Mouse (Mus musculus): ENCODE measurements around the gene Atxn7l1. TPM values are rescaled to one million over a fixed set of nuclear protein-coding genes. Genes with fewer than 3 reads are reported as not detected.
A peak's percentile ranks its signal among the peaks of the same experiment; 100 is the strongest.

Gene Atxn7l1
- polyA plus RNA-seq, 1 experiment, result 17.3 TPM

DNA sequence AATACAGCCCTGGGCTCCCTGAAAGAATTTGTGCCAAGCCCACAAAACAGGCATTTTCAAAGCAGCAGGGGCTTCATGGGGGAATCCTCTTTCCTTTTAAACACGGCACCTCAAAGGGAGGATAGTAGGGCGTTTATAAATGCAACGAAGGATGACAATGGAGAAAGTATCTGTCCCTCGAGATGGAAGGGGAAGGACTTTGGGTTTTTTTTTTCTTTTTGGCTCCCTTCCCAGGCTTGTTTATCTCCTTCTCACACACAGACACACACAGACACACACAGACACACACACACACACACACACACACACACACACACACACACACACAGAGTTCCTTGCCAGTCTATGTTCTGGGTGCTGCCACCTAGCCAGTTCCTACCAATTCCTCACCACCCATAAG, 189.8 kb downstream of the Atxn7l1 start:
- no peak for DNase-seq (ENCODE audit: low read depth, low spot score)
- WGBS, result 58% methylated on average over 4 of the region's 4 CpGs

GRCm38 (mm10) chr12:33338170-33338569, 190.7 kb downstream of the Atxn7l1 start:
- no peak for DNase-seq (ENCODE audit: low read depth, low spot score)

DNA sequence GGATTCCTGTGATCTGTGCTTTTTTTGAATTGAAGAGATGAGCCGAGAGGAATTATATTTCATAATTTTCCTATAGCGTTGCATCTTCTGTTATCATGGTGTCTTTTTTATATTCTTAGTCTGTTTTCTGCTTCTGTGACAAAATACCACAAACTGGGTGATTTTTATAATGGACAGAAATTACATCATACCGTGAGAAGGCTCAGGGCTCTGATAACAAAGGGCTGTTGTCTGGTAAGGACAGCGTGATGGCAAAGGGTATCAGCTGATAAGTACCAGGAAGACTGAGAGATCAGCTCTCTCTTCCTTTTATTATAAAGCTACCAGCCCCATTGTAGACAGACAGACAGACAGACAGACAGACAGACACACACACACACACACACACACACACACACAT, 192.3 kb downstream of the Atxn7l1 start:
- 78% methylated on average over 4 of the region's 4 CpGs for WGBS
- DNase-seq (ENCODE audit: low read depth, low spot score), result no peak

More at GRCm38 (mm10) chr12:33338170-33338569, 190.7 kb downstream of the Atxn7l1 start:
- 60% methylated on average over 5 of the region's 5 CpGs for WGBS

GRCm38 (mm10) chr12:33340698-33341097, 193.2 kb downstream of the Atxn7l1 start:
- no peak for DNase-seq (ENCODE audit: low read depth, low spot score)
- 88% methylated on average over 6 of the region's 6 CpGs for WGBS

- 48% methylated on average over 17 of the region's 17 CpGs for WGBS
- no peak for DNase-seq (ENCODE audit: low read depth, low spot score)
Measured at GRCm38 (mm10) chr12:33341351-33341892, 193.9 kb downstream of the Atxn7l1 start.

DNA sequence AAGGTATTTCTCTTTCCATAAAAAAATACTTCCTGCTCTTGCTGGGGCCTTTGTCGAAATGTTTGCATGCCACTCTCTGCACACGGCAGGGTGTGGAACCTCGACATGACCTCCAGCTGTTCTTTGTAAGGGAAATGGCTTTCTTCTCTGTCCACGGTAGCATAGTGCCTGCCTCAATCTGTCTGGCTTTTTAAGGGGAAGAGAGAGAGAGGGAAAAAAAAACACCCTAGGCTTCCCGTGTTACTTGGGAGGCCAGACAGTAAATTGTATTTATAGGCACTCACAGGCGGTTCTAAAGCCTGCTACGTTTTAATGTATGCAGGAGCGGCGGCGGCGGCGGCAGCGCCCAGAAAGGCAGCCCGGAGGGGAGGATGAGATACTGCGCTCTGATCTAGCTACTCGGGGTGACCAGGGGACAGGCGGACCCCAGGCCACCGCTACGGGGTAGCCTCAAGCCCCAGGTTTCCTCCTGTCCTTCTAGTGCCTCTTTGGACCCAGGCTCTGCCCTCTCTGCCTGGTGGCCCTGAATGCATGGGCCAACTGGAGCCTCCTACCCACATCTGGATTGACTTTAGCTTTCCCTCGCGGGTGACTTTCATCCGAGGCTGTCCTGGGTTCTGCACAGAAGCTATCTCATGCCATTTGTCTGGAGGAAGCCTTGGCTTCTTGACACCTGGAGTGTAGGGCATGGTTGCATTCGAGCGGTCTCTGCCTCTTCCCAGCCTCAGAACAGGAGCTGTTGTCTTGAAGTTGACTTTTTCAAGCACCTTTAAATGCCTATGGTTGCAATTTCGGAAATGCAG, 197.7 kb downstream of the Atxn7l1 start:
- peak; percentile 38 for DNase-seq (ENCODE audit: low read depth, low spot score)
- WGBS, result 37% methylated on average over 25 of the region's 25 CpGs

DNA sequence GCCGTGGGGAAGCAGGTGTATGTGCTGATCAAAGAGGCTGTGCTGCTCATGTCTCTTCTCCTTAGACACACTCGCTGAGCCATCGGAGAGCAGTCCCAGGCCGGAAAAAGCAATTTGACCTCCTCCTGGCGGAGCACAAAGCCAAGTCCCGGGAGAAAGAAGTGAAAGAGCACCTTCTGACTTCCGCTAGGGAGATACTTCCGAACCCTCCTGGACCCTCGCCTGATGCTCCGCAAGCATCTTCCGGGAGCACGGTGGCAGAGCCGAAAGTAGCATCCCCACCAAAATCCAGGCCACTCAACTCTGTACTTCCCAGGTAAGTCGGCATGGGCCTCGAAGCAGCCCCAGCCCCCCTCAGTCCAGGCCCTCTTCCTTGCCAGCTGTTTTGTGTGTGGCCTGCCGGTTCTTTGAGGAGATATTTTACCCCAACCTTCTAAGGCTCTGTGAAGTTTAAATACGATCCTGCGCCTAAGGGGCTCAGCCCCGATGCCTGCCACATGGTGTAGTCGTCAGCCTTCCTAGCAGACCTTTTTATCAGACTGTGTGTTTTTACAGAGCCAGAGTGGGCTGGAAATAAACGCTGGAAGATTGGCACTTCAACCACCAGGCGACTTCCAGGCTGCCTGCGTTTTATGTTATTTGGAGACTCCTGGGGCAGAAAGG, 198.4 kb downstream of the Atxn7l1 start:
- DNase-seq (ENCODE audit: low read depth, low spot score), result no peak
- 89% methylated on average over 23 of the region's 23 CpGs for WGBS

GRCm38 (mm10) chr12:33352671-33353070, 205.2 kb downstream of the Atxn7l1 start:
- no peak for DNase-seq (ENCODE audit: low read depth, low spot score)
- whole genome bisulfite sequencing, result 34% methylated on average over 4 of the region's 4 CpGs

DNA sequence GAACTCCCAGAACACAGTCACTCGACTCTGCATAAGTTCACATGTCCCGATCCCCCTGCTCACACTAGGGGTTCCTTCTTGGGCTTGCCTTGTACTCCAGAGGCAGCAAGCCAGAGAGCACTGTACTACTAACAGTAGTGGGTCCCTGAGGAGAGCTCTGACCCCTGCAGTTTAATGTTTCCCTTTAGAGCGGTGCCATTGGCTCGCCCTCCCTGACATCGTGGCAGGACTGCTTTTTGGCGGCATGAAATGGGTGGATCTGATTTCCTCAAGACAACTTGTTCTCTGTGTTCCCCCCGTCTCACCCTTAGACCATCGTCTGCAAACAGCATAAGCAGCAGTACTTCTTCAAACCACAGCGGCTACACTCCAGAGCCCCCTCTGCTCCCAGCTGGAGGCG, 210.9 kb downstream of the Atxn7l1 start:
- DNase-seq (ENCODE audit: low read depth, low spot score), result no peak
- 91% methylated on average over 10 of the region's 10 CpGs for WGBS

DNA sequence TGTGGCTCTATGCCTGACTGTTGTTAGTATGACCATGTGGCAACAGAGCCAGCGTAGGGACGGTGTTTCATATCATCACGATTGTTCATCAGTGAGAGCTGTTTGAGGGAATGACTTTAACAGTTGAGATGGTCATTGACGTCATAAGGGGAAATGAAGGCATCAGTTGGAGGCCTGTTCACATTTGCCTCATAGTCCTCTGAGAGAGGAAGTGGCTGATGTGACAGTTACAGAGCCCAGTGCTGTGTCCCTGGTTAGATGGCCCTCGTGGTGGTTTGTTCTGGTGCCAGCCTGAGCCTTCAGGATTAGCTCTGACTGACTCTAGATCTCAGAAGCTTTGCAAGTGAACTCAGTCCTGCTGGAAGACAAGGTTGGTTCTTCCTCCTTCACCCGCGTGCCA, 211.7 kb downstream of the Atxn7l1 start:
- 92% methylated on average over 7 of the region's 7 CpGs for WGBS

GRCm38 (mm10) chr12:33359878-33360482, 212.5 kb downstream of the Atxn7l1 start:
- WGBS, result 87% methylated on average over 5 of the region's 5 CpGs

More for the DNA sequence above, 211.7 kb downstream of the Atxn7l1 start:
- DNase-seq (ENCODE audit: low read depth, low spot score), result no peak

DNA sequence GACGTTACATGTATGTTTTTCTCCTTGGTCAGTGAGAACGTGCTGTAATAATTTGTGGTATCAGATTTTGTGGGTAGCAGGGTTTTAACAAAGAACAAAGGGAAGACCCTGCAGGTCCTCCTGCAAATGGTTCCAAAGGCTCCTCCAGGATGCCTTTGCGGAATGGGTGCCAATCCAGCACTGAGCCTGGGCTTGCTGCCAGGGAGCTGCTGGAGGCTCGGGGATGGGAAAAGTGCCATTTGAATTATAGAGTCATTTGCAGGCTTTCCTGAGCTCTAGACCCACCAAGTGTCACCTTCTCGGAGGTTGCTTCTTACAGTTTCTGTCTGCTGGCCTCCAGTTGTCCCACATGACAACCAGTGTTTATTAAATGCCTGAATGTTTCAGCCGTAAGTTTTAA, 213.2 kb downstream of the Atxn7l1 start:
- WGBS, result 60% methylated on average over 6 of the region's 6 CpGs
- no peak for DNase-seq (ENCODE audit: low read depth, low spot score)

More at GRCm38 (mm10) chr12:33359878-33360482, 212.5 kb downstream of the Atxn7l1 start:
- DNase-seq (ENCODE audit: low read depth, low spot score), result no peak

DNA sequence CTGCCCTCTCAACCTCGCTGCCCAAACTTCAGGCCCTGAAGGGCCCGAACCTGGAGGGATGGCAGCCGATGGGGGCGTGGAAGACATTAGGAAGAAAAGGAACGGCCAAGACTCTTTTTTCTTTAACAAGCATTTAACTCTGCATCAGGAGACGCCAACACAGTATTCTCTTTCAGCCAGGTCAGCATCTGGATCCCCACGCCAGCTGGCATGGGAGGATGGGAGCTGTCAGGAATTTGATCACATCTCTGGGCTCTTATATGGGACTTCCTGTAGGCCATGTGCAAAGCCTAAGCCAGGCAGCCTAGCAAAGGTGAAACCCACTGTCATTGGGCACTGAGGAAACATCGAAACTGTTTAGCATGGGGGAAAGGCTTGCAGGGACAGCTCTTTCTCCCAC, 217.0 kb downstream of the Atxn7l1 start:
- 93% methylated on average over 8 of the region's 8 CpGs for WGBS
- no peak for DNase-seq (ENCODE audit: low read depth, low spot score)

DNA sequence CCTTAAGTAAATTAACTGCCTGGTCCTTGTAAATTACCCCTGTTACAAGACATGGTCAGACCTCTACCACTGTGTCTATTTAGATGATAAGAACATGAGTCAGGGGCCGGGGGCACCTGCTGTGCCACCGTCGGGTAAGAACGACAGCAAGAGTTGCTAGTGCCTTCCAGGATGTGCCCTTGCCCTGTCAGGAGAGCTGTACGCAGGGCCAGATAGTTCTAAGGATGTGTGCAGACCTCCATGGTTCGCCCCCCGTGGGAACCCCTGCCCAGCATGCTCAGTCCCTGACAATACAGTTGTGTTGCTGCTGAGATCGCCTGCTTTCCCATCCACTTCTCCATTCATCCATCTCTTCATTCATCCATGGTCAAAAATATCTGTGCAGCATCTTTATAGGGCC, 217.6 kb downstream of the Atxn7l1 start:
- 96% methylated on average over 8 of the region's 8 CpGs for WGBS
- DNase-seq (ENCODE audit: low read depth, low spot score), result no peak

GRCm38 (mm10) chr12:33369555-33369954, 222.1 kb downstream of the Atxn7l1 start:
- no peak for DNase-seq (ENCODE audit: low read depth, low spot score)
- WGBS, result 83% methylated on average over 3 of the region's 3 CpGs

DNA sequence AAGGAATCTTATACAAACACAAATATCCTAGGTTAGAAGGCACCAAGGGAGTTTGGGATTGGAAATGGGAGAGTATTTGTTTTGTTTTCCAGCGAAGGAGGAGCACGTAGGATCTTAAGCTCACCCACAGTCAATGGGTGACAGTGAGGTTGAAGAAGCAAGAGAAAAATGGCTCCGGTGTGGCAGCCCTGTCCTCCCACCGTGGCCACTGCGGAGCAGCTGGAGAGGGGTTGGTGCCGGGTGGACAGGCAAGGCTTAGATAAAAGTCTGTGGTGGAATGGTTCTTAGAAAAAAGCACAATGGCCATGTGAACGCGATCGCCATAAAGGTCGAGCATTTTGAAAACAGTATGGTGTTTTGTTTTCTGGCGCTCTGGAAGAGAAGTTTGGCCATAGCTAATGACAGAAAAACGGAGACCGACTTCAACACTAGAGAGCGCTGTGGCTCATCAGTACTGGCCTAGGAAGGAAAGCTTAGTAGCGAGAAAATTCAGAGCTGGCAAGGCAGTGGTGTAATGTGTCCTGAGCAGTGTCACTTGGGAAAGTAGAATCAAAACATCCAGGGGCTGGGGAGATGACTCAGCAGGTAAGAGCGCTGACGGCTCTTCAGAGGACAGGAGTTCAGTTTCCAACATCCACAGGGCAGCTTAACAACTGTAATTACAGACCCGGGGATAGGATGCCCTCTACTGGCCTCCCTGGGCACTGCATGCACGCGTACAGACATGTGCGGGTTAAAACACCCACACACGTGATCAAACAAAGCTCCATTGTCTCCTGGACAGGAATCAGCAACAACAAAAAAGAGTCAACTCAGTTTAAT, 232.3 kb downstream of the Atxn7l1 start:
- WGBS, result 19% methylated on average over 22 of the region's 22 CpGs
- DNase-seq (ENCODE audit: low read depth, low spot score), result peak; percentile 37

DNA sequence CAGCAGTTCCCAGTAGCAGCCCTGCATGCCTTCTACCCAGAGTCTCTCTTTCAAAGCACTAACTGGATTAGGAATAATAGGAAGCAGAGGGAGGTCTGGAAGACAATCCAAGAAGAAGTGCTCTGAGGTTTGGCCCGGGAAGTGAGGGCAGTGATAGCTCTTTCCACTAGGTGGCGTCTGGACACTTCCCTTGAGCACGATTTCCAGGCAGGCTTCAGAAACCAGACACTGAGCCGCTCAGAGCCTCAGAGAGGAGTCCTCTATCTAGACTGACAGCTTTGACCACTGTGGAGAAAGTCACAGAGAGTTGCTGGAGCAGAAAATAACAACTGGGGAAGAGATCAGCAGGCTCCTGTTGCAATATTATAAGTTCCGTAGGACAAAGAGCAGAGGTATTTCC, 241.3 kb downstream of the Atxn7l1 start:
- WGBS, result 9% methylated on average over 5 of the region's 5 CpGs
- peak; percentile 27 for DNase-seq (ENCODE audit: low read depth, low spot score)

DNA sequence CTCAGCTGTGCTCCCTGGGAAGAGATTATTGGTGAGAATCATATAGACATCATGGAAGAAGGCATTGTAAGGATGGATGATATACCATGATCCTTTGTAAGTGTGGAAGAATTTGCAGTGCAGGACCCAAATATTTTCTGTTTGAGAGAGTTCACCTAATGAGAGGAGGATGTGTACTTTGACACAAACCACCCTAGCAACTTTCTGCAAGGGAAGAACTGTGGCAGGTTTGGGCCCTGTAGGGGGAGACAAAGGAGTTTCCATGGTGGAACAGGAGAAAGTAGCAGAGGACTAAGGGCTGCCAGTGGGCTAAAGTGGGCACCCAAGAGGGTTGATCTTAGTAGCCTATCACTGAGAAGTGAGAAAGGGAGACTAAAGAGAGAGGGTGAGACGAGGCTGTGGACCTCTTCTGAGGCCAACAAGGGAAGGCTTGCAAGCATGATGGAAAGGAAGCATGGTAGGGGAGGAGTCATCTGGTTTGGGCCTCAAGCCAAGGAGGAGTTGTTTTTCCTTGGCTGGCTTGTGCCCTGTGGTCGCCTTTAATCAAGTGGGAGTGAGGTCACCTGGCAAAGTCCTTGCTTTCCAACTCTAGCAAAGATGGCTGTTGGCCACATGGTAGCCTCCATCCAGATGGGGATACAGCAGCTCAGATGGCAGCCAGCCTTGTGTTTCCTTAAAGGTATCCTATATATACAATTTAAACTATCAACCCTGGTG, 243.5 kb downstream of the Atxn7l1 start:
- WGBS, result 30% methylated on average over 2 of the region's 2 CpGs
- no peak for DNase-seq (ENCODE audit: low read depth, low spot score)

Measured in large intestine, adult 2 months (tissue).